Mouse (Mus musculus) heart, postnatal 4 days (tissue): ENCODE data around the gene Ttc29. TPM values are rescaled to one million over a fixed set of nuclear protein-coding genes. Genes with fewer than 3 reads are reported as not detected.

ENCODE experiments used
- DNase-seq: peaks from one replicate; pipeline ENCODE4 v3.0.0; 2021
- total RNA-seq, 2 experiments: library from RNA; stranded (reverse); gene quantifications; 2 replicates each; pipeline ENCODE4 v1.2.3; 2021

Ttc29 gene
- total RNA-seq, 2 experiments from 2014 or later, result not detected

- no peak for DNase-seq
These were observed 65.5 kb downstream of the Ttc29 start for GRCm38 (mm10) chr8:78278598-78278997.

- DNase-seq, result no peak
These were observed 71.7 kb downstream of the Ttc29 start for GRCm38 (mm10) chr8:78284805-78285204.

- no peak for DNase-seq
These were observed 72.3 kb downstream of the Ttc29 start for GRCm38 (mm10) chr8:78285366-78285765.

- DNase-seq, result no peak
These were observed 76.4 kb downstream of the Ttc29 start for GRCm38 (mm10) chr8:78289374-78289971.

- peak; percentile 19 for DNase-seq
These were observed 77.2 kb downstream of the Ttc29 start for GRCm38 (mm10) chr8:78290274-78290673.

GRCm38 (mm10) chr8:78295494-78295893, 82.4 kb downstream of the Ttc29 start:
- no peak for DNase-seq

- no peak for DNase-seq
These were observed 90.5 kb downstream of the Ttc29 start for GRCm38 (mm10) chr8:78303579-78303978.

GRCm38 (mm10) chr8:78306604-78307003, 93.5 kb downstream of the Ttc29 start:
- no peak for DNase-seq

- no peak for DNase-seq
These were observed 94.0 kb downstream of the Ttc29 start for GRCm38 (mm10) chr8:78307131-78307530.

GRCm38 (mm10) chr8:78309539-78309938, 96.4 kb downstream of the Ttc29 start:
- DNase-seq, result no peak

- no peak for DNase-seq
These were observed 102.5 kb downstream of the Ttc29 start for GRCm38 (mm10) chr8:78315576-78315975.

GRCm38 (mm10) chr8:78317666-78318065, 104.6 kb downstream of the Ttc29 start:
- no peak for DNase-seq

GRCm38 (mm10) chr8:78323391-78323790, 110.3 kb downstream of the Ttc29 start:
- DNase-seq, result no peak

GRCm38 (mm10) chr8:78340689-78341529, 127.8 kb downstream of the Ttc29 start:
- peak; percentile 9 for DNase-seq

GRCm38 (mm10) chr8:78342151-78342550, 129.1 kb downstream of the Ttc29 start:
- no peak for DNase-seq

GRCm38 (mm10) chr8:78344006-78344405, 130.9 kb downstream of the Ttc29 start:
- DNase-seq, result no peak

- no peak for DNase-seq
These were observed 132.6 kb downstream of the Ttc29 start for GRCm38 (mm10) chr8:78345705-78346104.

GRCm38 (mm10) chr8:78346131-78346621, 133.1 kb downstream of the Ttc29 start:
- no peak for DNase-seq

- DNase-seq, result no peak
These were observed 140.8 kb downstream of the Ttc29 start for GRCm38 (mm10) chr8:78353902-78354301.

GRCm38 (mm10) chr8:78354801-78355200, 141.7 kb downstream of the Ttc29 start:
- DNase-seq, result no peak

- no peak for DNase-seq
These were observed 177.7 kb downstream of the Ttc29 start for GRCm38 (mm10) chr8:78390756-78391155.

GRCm38 (mm10) chr8:78419272-78419671, 206.2 kb downstream of the Ttc29 start:
- DNase-seq, result no peak

- DNase-seq, result peak; percentile 11
These were observed 207.0 kb downstream of the Ttc29 start for GRCm38 (mm10) chr8:78420101-78420503.

GRCm38 (mm10) chr8:78423937-78424336, 210.8 kb downstream of the Ttc29 start:
- DNase-seq, result no peak
